Mouse (Mus musculus) liver, postnatal 0 days (tissue): ENCODE data around the gene Padi4.

Experiments
- CTCF ChIP-seq: sonication (generic); IDR thresholded peaks from 2 replicates; pipeline ENCODE4 v1.5.1; 2016; ENCODE audit warnings: antibody characterized with exemption, low read depth
- EP300 ChIP-seq: IDR thresholded peaks from 2 replicates; pipeline ENCODE4 v1.6.1; 2016; ENCODE audit warnings: antibody characterized with exemption, low read depth, mild to moderate bottlenecking

GRCm38 (mm10) chr4:140774893-140775292 lies 857 bp upstream of the Padi4 start:
- TF ChIP-seq CTCF (no peak), EP300 (no peak)
